Mouse (Mus musculus): ENCODE data around the gene Etv1. TPM values are rescaled to one million over a fixed set of nuclear protein-coding genes. Genes with fewer than 3 reads are reported as not detected.

The Etv1 gene
- under 1 TPM; 0.19 to 0.33 TPM for polyA plus RNA-seq (2017; shearing (Covaris generic))

- peak; percentile 30 for ATAC-seq
Measured at GRCm38 (mm10) chr12:38779186-38779777, at the start of gene Etv1. TSS of gene Etv1 (plus strand) at chr12:38779380.

DNA sequence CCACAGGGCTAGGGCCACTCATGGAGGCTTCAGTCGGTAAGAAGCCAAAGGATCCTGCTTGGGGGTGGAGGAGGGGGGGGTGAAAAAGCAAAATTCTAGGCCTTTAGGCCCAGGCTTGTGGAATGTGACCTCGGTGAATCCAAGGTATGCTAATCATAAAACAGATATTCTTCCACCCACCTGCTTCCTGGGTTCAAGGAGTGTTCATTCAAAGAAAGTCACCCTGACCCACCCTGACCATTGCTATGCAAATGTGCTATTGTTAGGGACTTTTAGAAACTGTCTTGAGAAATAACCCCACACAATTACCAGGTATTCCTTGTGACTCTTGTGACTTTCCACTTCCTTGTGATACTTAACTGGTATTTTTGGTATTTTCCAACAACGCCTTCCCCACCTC lies 49.5 kb upstream of the Etv1 start:
- no peak for ATAC-seq

- no peak for ATAC-seq
Measured at GRCm38 (mm10) chr12:38730791-38731190, 48.4 kb upstream of the Etv1 start.

DNA sequence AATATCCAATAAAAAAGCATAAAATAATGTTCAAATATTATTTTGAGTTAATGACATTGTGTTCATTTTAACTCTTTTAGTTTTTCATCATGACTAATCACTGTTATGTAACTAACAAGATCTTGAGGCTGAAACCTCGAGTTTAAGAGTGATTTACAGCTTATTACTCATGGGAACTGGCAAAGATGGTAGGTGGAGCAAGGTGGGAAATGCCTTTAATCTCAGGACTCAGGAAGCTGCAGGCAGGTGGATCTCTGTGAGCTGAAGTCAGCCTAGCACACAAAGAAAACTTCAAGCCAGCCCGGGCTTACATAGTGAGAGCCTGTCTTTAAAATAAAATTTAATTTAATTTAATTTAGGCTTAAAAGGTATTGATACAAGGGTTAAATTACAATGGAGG lies 19.9 kb upstream of the Etv1 start:
- ATAC-seq = no peak

GRCm38 (mm10) chr12:38777316-38777715 lies 1.9 kb upstream of the Etv1 start:
- no peak for ATAC-seq

GRCm38 (mm10) chr12:38777957-38778298 lies 1.3 kb upstream of the Etv1 start:
- ATAC-seq = peak; percentile 6

DNA sequence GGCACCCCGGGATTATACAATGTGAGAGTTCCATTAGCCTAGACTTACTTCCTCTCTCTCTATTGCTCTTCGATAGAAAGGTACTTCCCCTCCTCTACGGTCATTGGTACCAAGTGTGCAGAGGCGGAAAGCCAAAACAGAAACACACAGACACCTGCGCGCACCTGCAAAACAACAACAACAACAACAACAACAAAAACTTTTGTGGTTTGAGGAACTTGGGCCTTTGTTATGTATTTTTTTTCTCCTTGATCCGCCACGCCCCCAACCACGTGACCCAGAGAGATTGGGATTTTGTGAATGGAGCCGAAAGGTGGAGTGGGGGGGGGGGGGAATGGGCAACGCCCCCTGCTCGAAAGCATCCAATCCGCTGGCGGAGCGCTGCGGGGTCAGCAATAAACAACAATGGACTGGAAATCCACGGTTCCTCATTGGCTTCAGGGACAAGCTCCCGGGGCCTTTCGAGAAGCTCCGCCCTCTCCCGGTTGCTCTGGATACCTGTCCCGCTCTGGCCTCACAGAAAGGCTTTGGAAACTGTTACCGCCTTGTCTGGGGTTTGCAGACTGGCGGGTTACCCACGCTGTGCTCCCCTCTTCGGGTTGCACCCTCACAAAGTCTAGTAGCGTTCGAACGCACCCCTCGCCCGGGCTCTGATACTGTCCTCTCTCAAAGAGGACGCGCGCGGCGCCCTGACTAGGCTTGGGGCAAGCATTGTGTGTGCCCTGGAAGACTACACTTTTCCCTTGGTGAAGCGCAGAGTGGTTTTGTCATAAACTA lies 693 bp upstream of the Etv1 start:
- peak; percentile 79 for ATAC-seq

GRCm38 (mm10) chr12:38780006-38780954 lies 1.1 kb downstream of the Etv1 start:
- ATAC-seq = no peak

DNA sequence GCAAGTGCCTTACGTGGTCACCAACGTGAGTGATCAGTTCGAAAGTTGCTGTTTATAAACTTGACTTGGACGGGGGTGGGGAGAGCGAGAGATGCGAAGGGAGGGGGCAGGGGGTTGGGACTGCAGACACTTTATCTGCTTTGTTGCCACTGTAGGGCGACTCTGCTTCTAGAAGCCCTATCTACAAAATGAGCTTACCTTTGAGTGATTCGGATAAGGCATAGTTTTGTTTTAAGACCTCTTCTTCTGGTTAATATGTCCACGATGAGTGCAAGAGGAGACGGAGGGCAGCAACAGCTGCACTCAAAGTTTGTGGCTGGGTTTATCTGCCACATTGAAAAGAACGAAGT lies 1.8 kb downstream of the Etv1 start:
- no peak for ATAC-seq

- ATAC-seq = no peak
Measured at GRCm38 (mm10) chr12:38781686-38782085, 2.5 kb downstream of the Etv1 start.

- no peak for ATAC-seq
Measured at GRCm38 (mm10) chr12:38783291-38783690, 4.1 kb downstream of the Etv1 start.

GRCm38 (mm10) chr12:38784221-38784620 lies 5.0 kb downstream of the Etv1 start:
- ATAC-seq = no peak

DNA sequence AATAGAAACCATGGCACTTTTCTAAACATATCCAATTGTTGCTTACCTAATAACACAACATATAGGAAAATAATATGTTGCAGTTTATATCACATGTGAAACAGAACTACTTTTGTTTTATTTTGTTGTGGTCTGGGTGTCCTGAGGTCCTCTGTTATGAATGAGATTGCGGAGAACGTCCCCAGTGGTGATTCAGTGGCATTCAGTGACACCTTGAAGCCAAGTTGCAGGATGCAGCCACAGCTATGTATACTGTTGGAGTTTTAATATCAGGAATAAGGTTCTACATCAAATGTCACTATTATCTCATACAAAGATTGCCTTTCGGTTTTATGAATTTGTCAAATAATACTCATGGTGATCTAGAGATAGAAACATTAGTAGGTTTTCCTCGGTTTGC lies 7.4 kb downstream of the Etv1 start:
- no peak for ATAC-seq

GRCm38 (mm10) chr12:38787704-38788103 lies 8.5 kb downstream of the Etv1 start:
- peak; percentile 55 for ATAC-seq

- ATAC-seq = no peak
Measured at GRCm38 (mm10) chr12:38788621-38789020, 9.4 kb downstream of the Etv1 start.

GRCm38 (mm10) chr12:38789789-38790355 lies 10.7 kb downstream of the Etv1 start:
- ATAC-seq = no peak

- no peak for ATAC-seq
Measured at GRCm38 (mm10) chr12:38793076-38793475, 13.9 kb downstream of the Etv1 start.

GRCm38 (mm10) chr12:38793697-38794096 lies 14.5 kb downstream of the Etv1 start:
- ATAC-seq = no peak

DNA sequence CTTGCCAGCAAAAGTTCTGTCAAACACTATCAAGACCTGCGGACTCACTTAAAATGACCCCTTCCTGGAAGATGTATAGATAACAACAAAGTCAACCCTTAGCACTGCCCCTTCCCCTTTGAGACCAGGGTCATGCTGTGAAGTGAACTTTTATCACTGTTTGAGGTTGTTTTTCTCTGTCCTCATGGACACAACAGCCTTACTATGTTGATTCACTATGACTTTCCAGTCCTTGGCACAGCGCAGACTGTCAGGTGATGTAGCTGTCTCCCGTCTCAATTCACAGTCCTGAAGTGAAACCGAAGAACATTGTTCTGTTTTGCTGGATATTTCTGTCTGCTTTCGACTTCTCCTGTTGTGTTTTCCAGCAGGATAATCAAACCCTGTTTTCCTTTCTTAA lies 27.9 kb downstream of the Etv1 start:
- ATAC-seq = no peak

DNA sequence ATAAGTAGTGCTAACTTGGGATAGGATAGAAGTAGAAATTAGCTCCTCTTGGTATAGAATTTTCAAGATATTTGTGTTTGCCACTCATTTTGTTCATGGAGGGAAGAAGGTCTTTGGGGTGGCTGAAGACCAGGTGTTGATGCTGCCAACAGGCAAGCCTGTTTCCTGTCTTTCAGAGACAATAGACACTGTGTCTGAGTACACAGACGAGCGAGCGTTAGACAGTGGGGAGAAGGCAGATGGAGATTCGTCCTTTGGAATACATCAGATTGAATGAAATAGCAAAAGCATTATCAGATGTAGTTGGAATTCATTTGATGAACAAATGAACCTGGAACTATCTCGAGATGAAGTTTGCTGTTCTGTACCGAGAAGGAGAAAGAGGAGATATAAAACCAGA lies 33.2 kb downstream of the Etv1 start:
- ATAC-seq = no peak

DNA sequence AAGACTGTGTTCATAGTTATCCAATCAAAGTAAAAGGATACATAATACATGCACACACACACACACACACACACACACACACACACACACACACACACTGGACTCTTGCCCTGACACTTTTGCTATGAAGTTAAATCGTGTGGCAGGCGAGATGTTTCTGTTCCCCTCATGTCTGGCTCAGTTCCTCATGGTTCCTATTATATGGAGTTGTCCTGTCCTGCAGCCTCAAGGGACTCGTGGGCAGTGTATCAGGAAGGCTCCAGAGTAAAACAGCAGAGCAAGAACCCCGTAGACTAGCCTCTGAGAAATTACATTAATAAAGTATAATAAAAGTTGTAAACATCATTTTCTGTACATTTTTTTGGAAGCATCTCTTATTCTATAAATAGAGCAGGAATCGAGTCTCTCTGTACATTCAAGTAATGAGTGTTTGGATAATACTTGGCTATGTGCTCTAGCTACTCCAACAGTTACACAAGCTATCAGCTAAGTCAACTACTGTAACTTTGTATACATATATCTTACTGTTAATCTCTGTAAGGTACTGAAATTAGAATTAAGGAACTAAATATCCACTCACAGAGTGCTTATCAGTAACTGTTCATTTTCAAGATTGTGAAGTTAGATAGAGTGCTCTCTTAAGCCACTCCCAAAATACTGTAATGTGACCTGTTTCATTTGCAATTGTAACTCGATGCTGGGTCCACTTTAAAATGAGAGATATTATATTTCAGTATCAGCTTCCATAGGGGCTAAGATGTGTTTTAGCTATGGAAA lies 35.0 kb downstream of the Etv1 start:
- ATAC-seq = no peak

DNA sequence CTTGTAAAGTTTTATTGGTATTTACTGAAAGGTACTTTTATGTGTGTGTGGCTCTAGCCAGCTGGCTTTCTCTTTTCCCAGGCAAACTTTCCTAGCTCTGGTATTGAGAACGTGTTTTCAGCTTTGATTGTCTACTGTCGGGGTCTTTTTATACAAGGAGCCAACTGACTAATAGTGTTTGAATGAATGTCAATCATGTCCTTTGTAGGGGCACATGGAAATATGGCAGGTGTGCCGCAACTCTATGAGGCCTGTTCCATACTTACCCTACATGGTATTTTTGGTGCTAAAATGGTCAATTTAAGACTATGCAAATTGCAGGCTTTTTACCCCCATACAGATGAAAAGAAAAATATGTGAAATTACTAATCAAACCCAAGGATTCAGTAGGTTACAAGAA lies 37.1 kb downstream of the Etv1 start:
- ATAC-seq = no peak
